Mouse (Mus musculus): ENCODE data around the gene Pth1r. TPM values are rescaled to one million over a fixed set of nuclear protein-coding genes. Genes with fewer than 3 reads are reported as not detected.
A peak's percentile ranks its signal among the peaks of the same experiment; 100 is the strongest.

The Pth1r gene
- polyA plus RNA-seq, 1 experiment from 2014 or later = 23.2 TPM

DNA sequence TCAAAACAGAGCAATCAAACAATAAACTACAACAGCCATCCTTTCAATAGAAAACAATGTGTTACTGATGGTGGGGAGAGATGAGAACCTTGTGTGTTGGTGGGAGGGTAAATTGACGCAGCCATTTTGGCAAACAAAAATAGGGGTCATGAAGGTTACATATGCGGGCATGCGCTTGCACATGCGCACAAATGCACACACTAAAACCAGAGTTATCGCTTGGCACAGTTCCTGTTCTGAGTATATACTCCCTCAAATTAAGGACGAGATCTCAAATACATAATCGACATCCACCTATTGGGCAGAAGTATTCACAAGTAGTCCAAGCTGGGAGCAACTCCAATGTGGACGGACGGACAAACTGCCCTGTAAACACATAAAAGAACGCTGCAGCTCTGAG is 25.4 kb upstream of the Pth1r start:
- Histone ChIP-seq H3K4me3 (no peak overlapping the region), H3K27ac (no peak overlapping the region), H3K36me3 (peaks cover 15% of the 10 kb centered on the region; the same call in 1 of the 2 replicates), H3K9me3 (replicated peaks) (no peaks in the 10 kb centered on the region), H3K27me3 (no peaks in the 10 kb centered on the region), H3K9ac (no peak overlapping the region), H3K4me2 (no peak overlapping the region), H3K4me1 (replicated peaks) (peaks cover 32% of the 10 kb centered on the region)
- no peak for ATAC-seq (replicated peaks; ENCODE audit: insufficient number of reproducible peaks, insufficient read depth, low FRiP score, low read depth)
- WGBS = 84% methylated on average over 10 of the region's 10 CpGs

- Histone ChIP-seq H3K36me3 (no peaks in the 10 kb centered on the region), H3K27ac (peak overlapping the region; percentile 92), H3K9me3 (replicated peaks) (no peaks in the 10 kb centered on the region), H3K4me1 (replicated peaks) (peaks cover 43% of the 10 kb centered on the region), H3K9ac (peak overlapping the region; percentile 73), H3K4me3 (peak overlapping the region; percentile 60), H3K4me2 (peak overlapping the region; percentile 49), H3K27me3 (no peaks in the 10 kb centered on the region)
- WGBS = 41% methylated on average over 2 of the region's 2 CpGs
- ATAC-seq (replicated peaks; ENCODE audit: insufficient number of reproducible peaks, insufficient read depth, low FRiP score, low read depth) = peak; percentile 87
Observed at GRCm38 (mm10) chr9:110763405-110763804, 16.5 kb upstream of the Pth1r start.

DNA sequence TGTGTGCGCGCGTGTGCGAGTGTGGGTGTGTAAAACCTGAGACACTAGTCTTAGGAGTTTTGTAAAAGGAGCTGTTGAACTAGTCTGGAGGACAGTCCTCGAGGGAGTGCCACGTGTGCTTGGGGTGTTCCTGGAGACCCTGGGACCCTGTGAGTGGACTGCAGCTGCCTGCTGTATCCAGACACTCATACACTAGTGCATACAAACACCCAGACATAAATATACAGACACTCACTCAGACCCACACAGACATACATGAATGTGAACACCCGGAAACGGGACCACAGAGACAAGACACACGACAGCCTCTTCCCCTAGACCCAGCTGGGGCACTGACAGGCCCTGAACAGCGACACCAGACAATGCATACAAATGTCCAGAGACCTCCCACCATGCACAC is 15.8 kb upstream of the Pth1r start:
- Histone ChIP-seq H3K9ac (peak overlapping the region; percentile 30), H3K4me1 (replicated peaks) (peaks cover 43% of the 10 kb centered on the region), H3K4me2 (peak overlapping the region; percentile 49), H3K9me3 (replicated peaks) (no peaks in the 10 kb centered on the region), H3K36me3 (no peaks in the 10 kb centered on the region), H3K27ac (peak overlapping the region; percentile 69), H3K4me3 (peak overlapping the region; percentile 60), H3K27me3 (no peaks in the 10 kb centered on the region)
- 67% methylated on average over 10 of the region's 10 CpGs for WGBS
- no peak for ATAC-seq (replicated peaks; ENCODE audit: insufficient number of reproducible peaks, insufficient read depth, low FRiP score, low read depth)

DNA sequence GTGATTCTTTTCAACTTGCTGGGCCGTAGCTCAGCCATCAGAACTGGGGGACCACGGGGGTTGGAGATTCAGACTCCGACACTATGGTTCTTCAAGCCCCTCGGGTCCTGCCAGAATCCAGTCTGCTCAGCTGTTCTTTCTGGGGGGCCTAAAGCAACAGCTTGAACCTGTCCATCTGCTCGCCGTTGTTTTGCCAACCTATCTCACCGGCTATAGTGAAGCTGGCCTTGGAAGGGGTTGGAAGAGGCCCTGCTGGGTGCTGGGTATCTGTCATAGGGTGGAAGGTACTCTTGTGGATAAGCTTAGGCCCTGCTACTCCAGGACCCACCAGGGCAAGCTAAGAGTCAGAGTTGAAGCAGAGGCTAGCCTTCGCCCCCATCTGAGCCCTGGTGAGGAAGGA is 13.9 kb upstream of the Pth1r start:
- Histone ChIP-seq H3K4me2 (no peak overlapping the region), H3K9me3 (replicated peaks) (no peaks in the 10 kb centered on the region), H3K36me3 (no peaks in the 10 kb centered on the region), H3K9ac (no peak overlapping the region), H3K27ac (no peak overlapping the region), H3K4me1 (replicated peaks) (peaks cover 32% of the 10 kb centered on the region), H3K27me3 (no peaks in the 10 kb centered on the region), H3K4me3 (no peak overlapping the region)
- ATAC-seq (replicated peaks; ENCODE audit: insufficient number of reproducible peaks, insufficient read depth, low FRiP score, low read depth) = no peak
- 82% methylated on average over 8 of the region's 8 CpGs for WGBS

GRCm38 (mm10) chr9:110759265-110759664 is 12.3 kb upstream of the Pth1r start:
- 50% methylated on average over 2 of the region's 2 CpGs for WGBS
- peaks cover 29% of the 10 kb centered on the region for H3K4me1 ChIP-seq (replicated peaks)
- no peaks in the 10 kb centered on the region for H3K27me3 ChIP-seq
- H3K4me3 ChIP-seq = no peak overlapping the region
- no peak overlapping the region for H3K4me2 ChIP-seq
- H3K9ac ChIP-seq = no peak overlapping the region
- H3K36me3 ChIP-seq = no peaks in the 10 kb centered on the region
- no peak for ATAC-seq (replicated peaks; ENCODE audit: insufficient number of reproducible peaks, insufficient read depth, low FRiP score, low read depth)
- no peak overlapping the region; the same call in 1 of the 2 replicates for H3K27ac ChIP-seq
- no peaks in the 10 kb centered on the region for H3K9me3 ChIP-seq (replicated peaks)

GRCm38 (mm10) chr9:110758605-110759004 is 11.7 kb upstream of the Pth1r start:
- H3K4me2 ChIP-seq = no peak overlapping the region
- H3K27me3 ChIP-seq = no peaks in the 10 kb centered on the region
- H3K36me3 ChIP-seq = no peaks in the 10 kb centered on the region
- peaks cover 32% of the 10 kb centered on the region for H3K4me1 ChIP-seq (replicated peaks)
- H3K27ac ChIP-seq = no peak overlapping the region; the same call in 1 of the 2 replicates
- no peaks in the 10 kb centered on the region for H3K9me3 ChIP-seq (replicated peaks)
- WGBS = 58% methylated on average over 8 of the region's 8 CpGs
- no peak overlapping the region for H3K4me3 ChIP-seq
- no peak overlapping the region for H3K9ac ChIP-seq
- ATAC-seq (replicated peaks; ENCODE audit: insufficient number of reproducible peaks, insufficient read depth, low FRiP score, low read depth) = no peak

DNA sequence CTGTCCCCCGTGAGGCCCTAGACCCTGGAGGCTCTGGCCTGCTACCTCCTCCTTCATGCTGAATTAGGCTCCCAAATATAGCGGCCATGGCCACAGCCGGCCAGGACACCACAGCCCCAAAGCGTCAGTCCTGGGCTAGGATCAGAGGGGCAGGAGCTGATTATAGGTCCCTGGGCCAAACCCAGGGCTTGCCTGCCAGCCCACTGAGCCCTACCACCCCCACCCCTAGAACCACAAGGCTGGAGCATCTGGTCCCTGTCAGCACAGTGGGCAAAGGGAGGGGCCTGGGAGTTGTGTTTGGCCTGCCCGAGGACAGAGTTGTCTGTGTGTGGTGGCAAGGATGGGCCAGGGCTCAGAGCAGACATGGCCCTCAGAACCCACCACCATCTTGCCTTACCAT is 10.9 kb upstream of the Pth1r start:
- ATAC-seq (replicated peaks; ENCODE audit: insufficient number of reproducible peaks, insufficient read depth, low FRiP score, low read depth) = no peak
- Histone ChIP-seq H3K9ac (no peak overlapping the region), H3K27me3 (no peaks in the 10 kb centered on the region), H3K4me2 (no peak overlapping the region), H3K4me3 (no peak overlapping the region), H3K9me3 (replicated peaks) (no peaks in the 10 kb centered on the region), H3K4me1 (replicated peaks) (peaks cover 35% of the 10 kb centered on the region), H3K27ac (no peak overlapping the region), H3K36me3 (no peaks in the 10 kb centered on the region)
- WGBS = 76% methylated on average over 5 of the region's 5 CpGs

GRCm38 (mm10) chr9:110753773-110754172 is 6.8 kb upstream of the Pth1r start:
- H3K4me3 ChIP-seq = no peak overlapping the region
- H3K27me3 ChIP-seq = no peaks in the 10 kb centered on the region
- H3K9me3 ChIP-seq (replicated peaks) = no peaks in the 10 kb centered on the region
- no peak overlapping the region for H3K4me2 ChIP-seq
- H3K9ac ChIP-seq = no peak overlapping the region
- ATAC-seq (replicated peaks; ENCODE audit: insufficient number of reproducible peaks, insufficient read depth, low FRiP score, low read depth) = no peak
- no peak overlapping the region for H3K27ac ChIP-seq
- 66% methylated on average over 4 of the region's 4 CpGs for WGBS
- no peaks in the 10 kb centered on the region for H3K36me3 ChIP-seq
- H3K4me1 ChIP-seq (replicated peaks) = peaks cover 44% of the 10 kb centered on the region

DNA sequence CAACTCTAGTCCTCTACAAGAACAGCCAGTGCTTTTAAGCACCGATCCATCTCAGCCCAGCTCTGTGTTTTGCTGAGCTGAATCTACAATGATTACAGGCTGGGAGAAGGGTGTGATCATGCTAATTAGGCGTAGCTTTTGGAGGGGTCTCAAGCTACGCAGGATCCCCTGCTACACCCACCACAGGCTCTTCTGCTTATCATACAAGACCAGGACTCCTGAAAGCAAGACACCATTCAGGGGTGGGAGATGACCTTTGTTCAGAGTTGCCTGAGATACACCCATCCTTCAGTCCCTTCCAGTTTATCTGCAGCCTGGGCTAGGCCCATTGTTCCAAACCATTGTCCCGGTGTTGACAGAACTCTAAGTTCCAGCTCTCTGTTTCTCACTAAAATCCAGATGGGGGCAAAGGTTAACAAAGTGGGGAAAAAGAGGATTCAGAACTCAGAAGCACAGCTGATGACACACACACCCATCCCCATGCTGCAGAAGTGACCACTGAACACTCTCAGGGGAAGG is 6.0 kb upstream of the Pth1r start:
- Histone ChIP-seq H3K36me3 (no peaks in the 10 kb centered on the region), H3K9ac (no peak overlapping the region), H3K27ac (no peak overlapping the region), H3K9me3 (replicated peaks) (no peaks in the 10 kb centered on the region), H3K4me1 (replicated peaks) (peaks cover 38% of the 10 kb centered on the region), H3K27me3 (no peaks in the 10 kb centered on the region), H3K4me3 (no peak overlapping the region), H3K4me2 (no peak overlapping the region)
- ATAC-seq (replicated peaks; ENCODE audit: insufficient number of reproducible peaks, insufficient read depth, low FRiP score, low read depth) = no peak
- 79% methylated on average over 4 of the region's 4 CpGs for WGBS

DNA sequence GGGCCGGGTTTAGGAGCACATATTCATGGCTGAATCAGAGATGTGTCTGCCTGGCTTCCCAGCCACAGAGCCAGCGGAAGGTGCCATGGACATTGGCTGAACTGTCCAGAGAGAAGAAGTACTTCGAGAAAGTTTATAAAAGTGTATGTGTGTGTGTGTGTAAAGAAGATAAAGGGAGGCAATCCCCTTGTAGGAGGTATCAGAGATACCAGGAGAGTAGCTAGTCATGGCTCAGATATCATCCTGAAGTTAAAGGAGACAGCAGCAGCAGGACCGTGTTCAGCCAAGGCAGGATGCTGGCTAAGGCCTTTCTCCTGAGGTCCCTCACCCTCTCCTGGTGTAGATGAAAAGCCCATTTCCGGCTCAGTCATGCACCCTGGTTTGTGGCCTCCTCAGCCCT is 4.5 kb upstream of the Pth1r start:
- Histone ChIP-seq H3K9me3 (replicated peaks) (no peaks in the 10 kb centered on the region), H3K4me3 (no peak overlapping the region), H3K36me3 (no peaks in the 10 kb centered on the region), H3K27me3 (no peaks in the 10 kb centered on the region), H3K9ac (no peak overlapping the region), H3K4me2 (peak overlapping the region; percentile 46), H3K27ac (peak overlapping the region; percentile 84), H3K4me1 (replicated peaks) (peaks cover 37% of the 10 kb centered on the region)
- ATAC-seq (replicated peaks; ENCODE audit: insufficient number of reproducible peaks, insufficient read depth, low FRiP score, low read depth) = no peak
- 55% methylated on average over 5 of the region's 5 CpGs for WGBS

DNA sequence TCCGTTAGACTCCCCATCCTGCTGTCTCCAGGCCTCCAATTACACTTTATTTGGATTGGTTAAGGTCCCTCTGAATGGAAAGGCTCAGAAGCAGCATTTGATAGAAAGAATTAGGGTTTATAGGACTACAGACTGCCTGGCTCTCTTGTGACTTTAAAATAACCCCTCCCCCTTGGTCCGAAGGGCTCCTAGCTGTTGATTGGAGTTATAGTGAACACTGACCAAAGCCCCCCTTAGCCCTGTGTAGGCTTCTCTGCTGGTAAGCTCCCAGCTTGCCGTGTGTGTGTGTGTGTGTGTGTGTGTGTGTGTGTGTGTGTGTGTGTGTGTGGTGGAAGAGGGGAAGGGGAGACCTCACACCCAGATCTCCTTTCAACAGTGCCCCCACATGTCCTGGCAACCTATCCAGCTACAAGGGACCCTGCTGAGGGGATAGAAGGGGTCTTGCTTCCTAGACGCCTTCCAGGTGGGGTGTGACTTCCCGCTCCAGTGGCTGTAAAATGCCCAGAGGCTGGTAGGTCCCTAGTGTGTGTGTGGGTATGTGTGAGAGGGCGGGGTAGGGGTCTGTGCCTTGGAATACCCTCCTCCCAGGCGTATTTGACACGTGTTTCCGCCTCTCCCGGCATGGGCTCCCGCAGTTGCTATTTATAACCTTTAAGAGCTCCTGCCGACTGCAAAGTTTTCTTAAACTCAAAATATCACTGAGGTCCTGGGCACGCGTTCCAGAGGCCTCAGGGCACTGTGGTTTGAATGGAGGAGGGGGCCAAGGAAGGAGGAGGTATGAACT is 3.7 kb upstream of the Pth1r start:
- H3K36me3 ChIP-seq = no peaks in the 10 kb centered on the region
- no peak overlapping the region for H3K4me3 ChIP-seq
- H3K27ac ChIP-seq = peak overlapping the region; percentile 84
- H3K27me3 ChIP-seq = no peaks in the 10 kb centered on the region
- WGBS = 9% methylated on average over 14 of the region's 14 CpGs
- peaks cover 44% of the 10 kb centered on the region for H3K4me1 ChIP-seq (replicated peaks)
- ATAC-seq (replicated peaks; ENCODE audit: insufficient number of reproducible peaks, insufficient read depth, low FRiP score, low read depth) = peak; percentile 71
- H3K9ac ChIP-seq = 0 out of 2 replicates have a peak overlapping the region, but pooled peaks have one; percentile 30
- H3K4me2 ChIP-seq = peak overlapping the region; percentile 46
- no peaks in the 10 kb centered on the region for H3K9me3 ChIP-seq (replicated peaks)

DNA sequence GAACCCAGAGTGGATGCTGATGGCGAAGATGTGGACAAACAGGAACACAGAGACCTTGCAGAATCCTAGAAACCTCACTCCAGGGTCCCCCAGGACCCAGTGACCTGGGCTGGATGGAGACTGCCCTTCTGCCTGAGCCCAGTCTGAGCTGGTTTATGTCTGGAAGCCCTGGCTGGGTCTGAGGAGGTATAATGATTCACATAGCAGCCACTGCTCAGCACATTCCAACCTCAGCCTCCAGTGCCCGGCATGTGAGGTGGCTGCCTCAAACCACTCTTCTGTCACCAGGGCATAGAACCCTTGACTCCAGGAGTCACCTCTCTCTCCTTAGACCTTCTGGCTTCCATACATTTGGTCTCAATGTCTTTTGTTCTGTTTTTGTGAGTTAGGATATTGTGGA is 1.5 kb upstream of the Pth1r start:
- no peaks in the 10 kb centered on the region for H3K9me3 ChIP-seq (replicated peaks)
- H3K4me1 ChIP-seq (replicated peaks) = peaks cover 46% of the 10 kb centered on the region
- peaks cover 14% of the 10 kb centered on the region; the same call in 1 of the 2 replicates for H3K27me3 ChIP-seq
- H3K36me3 ChIP-seq = no peaks in the 10 kb centered on the region
- 62% methylated on average over 2 of the region's 2 CpGs for WGBS
- no peak for ATAC-seq (replicated peaks; ENCODE audit: insufficient number of reproducible peaks, insufficient read depth, low FRiP score, low read depth)
- no peak overlapping the region for H3K27ac ChIP-seq
- H3K4me3 ChIP-seq = no peak overlapping the region
- no peak overlapping the region for H3K4me2 ChIP-seq
- no peak overlapping the region for H3K9ac ChIP-seq

Measured in heart, embryonic 15.5 days (tissue).